ENCODE assay signal across 8 mouse cellular contexts in genomic region chr1:189920701-189921567, GRCm38 (mm10). TPM values are rescaled to one million over a fixed set of nuclear protein-coding genes. Genes with fewer than 3 reads are reported as not detected.
A peak's percentile ranks its signal among the peaks of the same experiment; 100 is the strongest.
DNase-seq lines count a peak whose midpoint lies in the region; ATAC-seq and TF ChIP-seq lines count a peak whose summit lies in the region.

No protein-coding gene starts in this region.

- no peaks in the 10 kb centered on the region for H3K9me3 ChIP-seq in neural tube, embryonic 12.5 days

- no peak for TF ChIP-seq POLR2A in embryonic fibroblast, embryonic 13.5 days (IDR thresholded peaks at IDR 0.05; ENCODE audit: low read depth, low read length)

- H3K36me3 ChIP-seq in neural tube, embryonic 12.5 days: no peaks in the 10 kb centered on the region

- 38% methylated on average over 28 of the region's 28 CpGs for WGBS in neural tube, embryonic 12.5 days

- H3K27ac ChIP-seq in embryonic fibroblast, embryonic 13.5 days (ENCODE audit: insufficient read depth, low read length): no peak overlapping the region
- no peak overlapping the region for H3K27ac ChIP-seq in neural tube, embryonic 12.5 days

- no peak for TF ChIP-seq CTCF in embryonic fibroblast, embryonic 13.5 days (IDR thresholded peaks at IDR 0.05; ENCODE audit: borderline replicate concordance, insufficient read depth, low read length)

- 0 out of 2 replicates have a peak overlapping the region, but pooled peaks have one; percentile 76 for H3K9ac ChIP-seq in neural tube, embryonic 12.5 days

- DNase-seq in kidney, adult 9 months: peak; percentile 16
- DNase-seq in kidney, adult 8-10 months: no peak
- peak; percentile 54 for DNase-seq in kidney, postnatal 10 days
- DNase-seq in frontal cortex, postnatal 36 days (ENCODE audit: low spot score in 2 of 2): no peak
- DNase-seq in yolk sac, embryonic 10.5 days (ENCODE audit: low spot score): no peak

- H3K4me3 ChIP-seq in embryonic fibroblast, embryonic 13.5 days (ENCODE audit: insufficient read depth, low read length): peak overlapping the region; percentile 59
- H3K4me3 ChIP-seq in neural tube, embryonic 12.5 days: peak overlapping the region; percentile 75

- H3K4me2 ChIP-seq in neural tube, embryonic 12.5 days (replicated peaks): peak overlapping the region; percentile 96

- ATAC-seq in activated CD4-positive, CD25-positive, alpha-beta regulatory T cell, adult 4 months: peak; percentile 8
- ATAC-seq in neural tube, embryonic 12.5 days (ENCODE audit: low FRiP score, low read depth): peak; percentile 30; the same call in 1 of the 2 replicates

- no peaks in the 10 kb centered on the region; the same call in 1 of the 2 replicates for H3K27me3 ChIP-seq in neural tube, embryonic 12.5 days (replicated peaks)

- H3K4me1 ChIP-seq in embryonic fibroblast, embryonic 13.5 days (ENCODE audit: control insufficient read depth, insufficient read depth, low read length): peaks cover 12% of the 10 kb centered on the region
- H3K4me1 ChIP-seq in neural tube, embryonic 12.5 days: peaks cover 34% of the 10 kb centered on the region

RNA-seq across cellular contexts. Expression of gene Smyd2, which starts 1.2 kb away (rescaled TPM):
- polyA plus RNA-seq in activated CD4-positive, CD25-positive, alpha-beta regulatory T cell, adult 4 months (2017; shearing (Covaris generic)): 10 to 100 TPM in 1 of 2 experiments, 1 to 10 TPM in 1; 9.7 to 11.1 TPM
- polyA plus RNA-seq in embryonic fibroblast, embryonic 13.5 days (2011; ENCODE audit: insufficient read length, low read depth, missing spikeins): 47.4 and 48.6 TPM in 2 replicates
- 52.1 and 52.2 TPM in 2 replicates for polyA plus RNA-seq in neural tube, embryonic 12.5 days (2016; fragmentation: Nextera tagmentation; extraction: Ambion mirVana)

Comparison
In these comparisons a context has a peak if more than half of its experiments do, and no peak if none do; other contexts are left out.
1. DNase-seq: peak in kidney, adult 9 months (single experiment) and kidney, postnatal 10 days (single experiment); none in kidney, adult 8-10 months (0 of 2), frontal cortex, postnatal 36 days (0 of 2) and yolk sac, embryonic 10.5 days (single experiment).